Mouse (Mus musculus) embryo, embryonic 9.5 days (tissue): Measurements from ENCODE around the gene A730046J19Rik.

ENCODE experiments used
- DNase-seq: peaks from one replicate; pipeline ENCODE4 v3.0.0-alpha.2; 2017; ENCODE audit errors: extremely low spot score

The A730046J19Rik gene

DNA sequence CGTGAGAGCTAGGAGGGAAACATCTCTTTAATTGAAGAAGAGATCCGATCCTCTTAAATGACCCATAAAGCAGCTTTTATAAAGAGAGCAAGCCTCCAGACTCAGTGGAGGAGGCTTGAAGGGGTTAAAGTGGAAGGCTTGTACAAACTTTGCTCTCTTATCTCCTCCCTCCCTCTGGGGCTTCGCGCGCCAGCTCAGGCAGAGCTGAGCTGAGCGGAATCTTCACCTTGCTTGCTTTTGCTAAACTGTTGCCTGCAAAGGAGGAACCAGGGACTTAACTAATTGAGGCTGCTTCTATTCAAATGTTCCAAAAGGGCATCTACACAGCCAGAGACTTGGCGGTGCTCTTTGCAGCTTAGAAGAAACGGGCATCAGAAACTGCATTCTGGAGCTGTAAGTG, at the start of gene A730046J19Rik:
A730046J19Rik (plus strand) TSS at position 173 of the 400 bp plus-strand sequence.
- DNase-seq, result no peak

DNA sequence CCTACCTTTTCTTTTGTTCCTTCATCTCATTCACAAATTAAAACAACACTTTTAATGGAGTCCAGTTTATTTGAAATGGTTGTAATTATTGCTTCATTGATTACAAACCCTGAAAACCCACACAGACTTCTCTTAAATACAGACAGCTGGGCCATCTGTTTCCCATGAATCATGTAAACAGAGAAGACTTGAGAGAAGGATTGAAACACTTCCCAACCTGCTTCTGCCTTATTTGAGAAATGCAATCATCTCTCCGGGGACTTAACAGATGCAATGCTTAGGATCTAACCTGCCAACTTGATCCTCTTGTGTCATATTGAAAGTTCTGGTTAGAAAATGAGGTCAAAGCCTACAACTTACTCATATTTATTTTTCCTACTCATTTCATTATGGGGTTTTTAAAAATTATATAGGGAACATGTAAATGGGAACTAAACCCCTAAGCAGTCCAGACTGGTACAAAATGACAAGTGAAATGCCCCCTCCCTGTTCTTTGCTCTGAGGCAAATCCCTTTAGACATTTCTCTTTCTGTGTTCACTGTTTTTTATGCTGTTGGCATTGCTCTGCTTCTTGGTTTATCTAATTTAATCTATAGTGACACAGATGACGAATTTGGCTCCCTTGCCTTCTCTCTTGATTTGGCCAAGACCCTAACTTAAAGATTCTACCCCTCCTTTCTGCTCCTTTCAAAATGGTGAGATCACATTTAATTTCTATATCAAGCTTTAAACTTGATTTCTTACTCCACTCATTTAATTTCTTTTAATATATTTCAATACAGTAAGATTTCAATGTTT, 48.7 kb upstream of the A730046J19Rik start:
- DNase-seq, result no peak

DNA sequence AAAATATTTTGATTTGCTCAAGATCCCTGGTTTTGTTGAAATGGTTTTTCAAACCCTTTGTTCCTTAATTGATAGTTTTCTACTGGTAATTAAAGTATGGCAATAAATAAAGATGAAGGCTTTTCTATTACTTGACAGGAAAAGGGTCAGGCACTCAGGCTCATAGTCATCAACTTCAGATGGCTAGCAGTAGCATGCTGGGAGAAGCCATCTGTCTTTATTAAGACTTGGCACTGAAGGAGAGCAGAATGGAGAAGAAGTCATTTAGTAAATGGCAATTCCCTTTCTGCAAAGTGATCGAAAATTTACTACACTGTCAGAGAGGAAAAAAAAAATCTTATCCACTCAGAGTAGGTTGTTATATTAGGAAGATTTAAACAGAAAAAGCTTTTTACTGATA, 17.2 kb upstream of the A730046J19Rik start:
- no peak for DNase-seq

DNA sequence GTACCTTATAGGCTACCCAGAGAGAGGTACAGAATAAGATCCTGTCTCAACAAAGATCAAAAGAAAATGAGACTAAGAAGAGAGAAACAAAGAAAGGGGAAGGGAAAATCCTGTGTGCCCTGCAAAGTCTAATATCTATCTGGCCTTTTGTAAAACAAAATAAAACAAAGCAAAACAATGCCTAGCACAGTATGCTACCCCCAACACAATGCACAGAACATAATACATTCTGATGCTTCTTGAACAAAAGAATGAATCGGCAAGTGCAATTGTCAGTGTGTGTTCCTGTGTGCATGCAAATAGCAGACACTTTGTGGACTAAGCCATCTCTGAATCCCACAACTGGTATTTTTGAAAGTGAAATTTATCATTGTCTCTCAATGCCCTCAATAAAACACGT, 3.5 kb upstream of the A730046J19Rik start:
- no peak for DNase-seq

DNA sequence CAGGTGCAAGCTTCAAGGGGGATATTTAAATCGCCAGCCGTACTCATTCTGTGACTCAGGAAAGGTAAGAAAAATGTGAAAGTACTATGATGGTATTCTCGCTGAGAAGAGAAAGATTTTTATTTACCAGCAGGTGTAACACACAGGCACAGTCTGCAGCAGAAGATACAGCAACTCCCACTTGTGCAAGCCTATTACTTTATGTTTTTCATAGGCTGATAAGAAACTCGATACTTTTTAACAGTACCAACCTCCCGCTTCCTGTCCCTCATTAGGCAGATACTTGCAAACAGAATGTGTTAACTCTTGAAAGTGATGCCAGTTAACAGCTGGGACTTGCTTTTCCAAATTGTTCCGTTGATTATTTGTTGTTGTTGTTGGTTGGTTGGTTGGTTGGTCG, 616 bp downstream of the A730046J19Rik start:
- no peak for DNase-seq

DNA sequence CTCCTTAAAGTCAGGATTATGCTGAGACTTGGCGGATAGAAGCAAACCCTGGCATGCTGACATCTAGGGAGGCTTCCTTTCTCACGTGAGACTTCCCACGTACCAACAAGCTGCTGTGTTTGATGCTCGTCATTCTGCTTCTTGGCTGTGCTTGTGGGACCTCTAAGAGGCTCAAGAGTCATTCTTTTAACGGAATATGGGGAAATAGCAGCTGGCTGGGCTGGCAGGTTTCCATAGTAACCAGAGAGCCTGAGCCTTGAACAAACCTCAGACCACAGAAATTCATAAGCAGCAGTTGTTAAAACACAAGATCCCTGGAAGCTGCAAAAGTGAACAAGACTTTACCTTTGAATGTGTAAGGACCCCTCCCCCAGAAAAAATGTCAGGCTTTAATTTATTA, 9.4 kb downstream of the A730046J19Rik start:
- no peak for DNase-seq
